9 mouse cellular contexts compared by ENCODE assay signal in the genomic region with DNA sequence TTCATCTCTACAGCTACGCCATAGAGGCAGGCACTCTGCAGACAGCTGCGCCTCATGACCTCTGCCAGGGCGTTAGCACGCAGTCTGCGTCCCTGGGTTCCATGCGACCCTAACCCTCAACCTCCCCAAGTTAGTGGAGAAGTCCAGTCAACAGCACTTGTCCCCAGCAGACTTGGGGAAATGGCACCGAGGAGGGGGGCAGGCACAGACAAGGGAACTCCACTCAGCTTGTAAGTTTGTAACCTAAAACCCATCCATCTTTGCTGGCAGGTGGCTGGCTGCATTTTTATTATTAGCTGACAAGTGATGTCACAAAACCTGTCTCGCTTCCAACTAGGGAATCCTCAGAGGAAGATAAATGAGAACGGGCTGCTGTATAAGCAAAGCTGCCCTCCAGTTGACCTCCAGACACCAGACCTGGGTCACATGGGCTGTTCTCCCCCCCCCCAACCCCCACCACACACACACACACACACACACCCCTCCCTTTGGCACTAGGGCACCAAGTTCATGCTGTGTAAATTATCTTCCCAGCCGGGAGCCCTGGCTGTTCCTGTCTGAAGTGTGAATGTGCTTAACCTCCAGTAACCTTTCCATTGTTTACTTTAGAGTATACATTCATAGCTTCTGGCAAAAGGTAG.
A peak's percentile ranks its signal among the peaks of the same experiment; 100 is the strongest.
DNase-seq lines count a peak whose midpoint lies in the region; ATAC-seq lines count a peak whose summit lies in the region.
"Had no signal": no experiment of that assay in that cellular context is flagged by ENCODE, and none has a peak within 500 bp of the region (broad histone marks: within the 10 kb centered on the region; RNA-seq: fewer than 3 reads in every experiment).

No protein-coding gene starts in this region.

- no peak overlapping the region for H3K4me2 ChIP-seq in forebrain, embryonic 16.5 days (ENCODE audit: low read length)
- no peak overlapping the region for H3K4me2 ChIP-seq in hindbrain, embryonic 14.5 days (replicated peaks)
- H3K4me2 ChIP-seq in neural tube, embryonic 13.5 days = no peak overlapping the region

- peak overlapping the region; percentile 71 for H3K27ac ChIP-seq in forebrain, embryonic 16.5 days (ENCODE audit: low read length)
- H3K27ac ChIP-seq in hindbrain, embryonic 14.5 days = no peak overlapping the region
- H3K27ac ChIP-seq in neural tube, embryonic 13.5 days (replicated peaks) = peak overlapping the region; percentile 69

- peaks cover 22% of the 10 kb centered on the region for H3K36me3 ChIP-seq in forebrain, embryonic 16.5 days (ENCODE audit: control insufficient read depth, insufficient read depth)
- H3K36me3 ChIP-seq in hindbrain, embryonic 14.5 days (replicated peaks; ENCODE audit: control insufficient read depth, insufficient read depth) = peaks cover 60% of the 10 kb centered on the region
- peaks cover 55% of the 10 kb centered on the region for H3K36me3 ChIP-seq in neural tube, embryonic 13.5 days

- peak; percentile 43 for DNase-seq in left cerebral cortex, postnatal 4 days
- no peak for DNase-seq in left cerebral cortex, postnatal 25 days (ENCODE audit: low spot score in 2 of 2)
- DNase-seq in hindbrain, embryonic 14.5 days (ENCODE audit: low spot score) = peak; percentile 61
- DNase-seq in liver = peak; percentile 60
- no peak for DNase-seq in testis, postnatal 10 days (ENCODE audit: low spot score)

- intact Hi-C loops in left cerebral cortex, postnatal 4 days (cut with DNase I) = no loop called here
- intact Hi-C loops in left cerebral cortex, postnatal 25 days (cut with DNase I) = no loop called here

- H3K4me3 ChIP-seq in forebrain, embryonic 16.5 days (replicated peaks; ENCODE audit: low read length) = no peak overlapping the region
- no peak overlapping the region for H3K4me3 ChIP-seq in hindbrain, embryonic 14.5 days (replicated peaks; ENCODE audit: low read length)
- H3K4me3 ChIP-seq in neural tube, embryonic 13.5 days = no peak overlapping the region

- peak; percentile 39 for ATAC-seq in forebrain, embryonic 16.5 days
- peak; percentile 67; the same call in 1 of the 2 replicates for ATAC-seq in hindbrain, embryonic 14.5 days (ENCODE audit: low FRiP score)
- ATAC-seq in neural tube, embryonic 13.5 days (ENCODE audit: low read depth) = peak; percentile 72
- no peak for ATAC-seq in erythroid progenitor cell, adult 5-6 weeks (replicated peaks; ENCODE audit: low FRiP score, poor library complexity, severe bottlenecking)

- no peaks in the 10 kb centered on the region for H3K27me3 ChIP-seq in forebrain, embryonic 16.5 days (replicated peaks; ENCODE audit: control insufficient read depth, insufficient read depth, low read length)
- peaks cover 4% of the 10 kb centered on the region; the same call in 1 of the 2 replicates for H3K27me3 ChIP-seq in hindbrain, embryonic 14.5 days (ENCODE audit: control insufficient read depth, insufficient read depth, low read length)
- H3K27me3 ChIP-seq in neural tube, embryonic 13.5 days = peaks cover 20% of the 10 kb centered on the region

- H3K4me1 ChIP-seq in forebrain, embryonic 16.5 days (replicated peaks; ENCODE audit: control insufficient read depth, insufficient read depth, low read length) = peaks cover 37% of the 10 kb centered on the region
- peaks cover 27% of the 10 kb centered on the region for H3K4me1 ChIP-seq in hindbrain, embryonic 14.5 days (replicated peaks; ENCODE audit: control insufficient read depth, insufficient read depth, low read length)
- peaks cover 71% of the 10 kb centered on the region for H3K4me1 ChIP-seq in neural tube, embryonic 13.5 days (replicated peaks)

- WGBS in forebrain, embryonic 16.5 days = 18% methylated on average over 10 of the region's 10 CpGs
- 10% methylated on average over 10 of the region's 10 CpGs for WGBS in hindbrain, embryonic 14.5 days
- 2% methylated on average over 10 of the region's 10 CpGs for WGBS in neural tube, embryonic 13.5 days

- H3K9ac ChIP-seq in forebrain, embryonic 16.5 days (replicated peaks; ENCODE audit: low read depth, low read length) = no peak overlapping the region
- H3K9ac ChIP-seq in hindbrain, embryonic 14.5 days = no peak overlapping the region
- H3K9ac ChIP-seq in neural tube, embryonic 13.5 days = no peak overlapping the region

- H3K9me3 ChIP-seq in forebrain, embryonic 16.5 days (ENCODE audit: control insufficient read depth, low read length) = no peaks in the 10 kb centered on the region
- H3K9me3 ChIP-seq in hindbrain, embryonic 14.5 days (ENCODE audit: control insufficient read depth, low read length) = no peaks in the 10 kb centered on the region
- H3K9me3 ChIP-seq in neural tube, embryonic 13.5 days = no peaks in the 10 kb centered on the region
- H3K9me3 ChIP-seq: G1E had no signal

Comparison
In these comparisons a context has a peak if more than half of its experiments do, and no peak if none do; other contexts are left out.
1. DNase-seq: peak in left cerebral cortex, postnatal 4 days (single experiment), hindbrain, embryonic 14.5 days (single experiment) and liver (single experiment); none in left cerebral cortex, postnatal 25 days (0 of 2) and testis, postnatal 10 days (single experiment).